Mouse (Mus musculus): Measurements from ENCODE around the gene Spsb4. TPM values are rescaled to one million over a fixed set of nuclear protein-coding genes. Genes with fewer than 3 reads are reported as not detected.

The Spsb4 gene
- total RNA-seq, 2 experiments from 2014 or later, result 20.2 to 20.6 TPM

- intact Hi-C loops (cut with DNase I), result no loop called here
- DNase-seq, result no peak
These were observed 36.8 kb downstream of the Spsb4 start for GRCm38 (mm10) chr9:96981836-96982235.

GRCm38 (mm10) chr9:96981121-96981520 is 37.5 kb downstream of the Spsb4 start:
- intact Hi-C loops (cut with DNase I), result no loop called here
- no peak for DNase-seq

- peak; percentile 64 for DNase-seq
- intact Hi-C loops (cut with DNase I), result no loop called here
These were observed 38.3 kb downstream of the Spsb4 start for GRCm38 (mm10) chr9:96980037-96980997.

GRCm38 (mm10) chr9:96979417-96980030 is 39.1 kb downstream of the Spsb4 start:
- intact Hi-C loops (cut with DNase I), result no loop called here
- no peak for DNase-seq

- intact Hi-C loops (cut with DNase I), result no loop called here
- no peak for DNase-seq
These were observed 40.4 kb downstream of the Spsb4 start for GRCm38 (mm10) chr9:96978147-96978782.

GRCm38 (mm10) chr9:96977287-96978145 is 41.1 kb downstream of the Spsb4 start:
- intact Hi-C loops (cut with DNase I), result no loop called here

GRCm38 (mm10) chr9:96973091-96973490 is 45.6 kb downstream of the Spsb4 start:
- intact Hi-C loops (cut with DNase I), result no loop called here
- DNase-seq, result peak; percentile 67

More at GRCm38 (mm10) chr9:96977287-96978145, 41.1 kb downstream of the Spsb4 start:
- peak; percentile 59 for DNase-seq

GRCm38 (mm10) chr9:96971625-96972404 is 46.8 kb downstream of the Spsb4 start:
- DNase-seq, result peak; percentile 76
- intact Hi-C loops (cut with DNase I), result no loop called here

GRCm38 (mm10) chr9:96967516-96967915 is 51.1 kb downstream of the Spsb4 start:
- intact Hi-C loops (cut with DNase I), result no loop called here

GRCm38 (mm10) chr9:96966465-96966864 is 52.2 kb downstream of the Spsb4 start:
- intact Hi-C loops (cut with DNase I), result no loop called here
- DNase-seq, result no peak

More at GRCm38 (mm10) chr9:96967516-96967915, 51.1 kb downstream of the Spsb4 start:
- no peak for DNase-seq

- intact Hi-C loops (cut with DNase I), result loop anchor here (5.0 kb wide), 2 partner anchors 54 to 104 kb away; partner anchors contain the start of gene Spsb4
- peak; percentile 70 for DNase-seq
These were observed 55.0 kb downstream of the Spsb4 start for GRCm38 (mm10) chr9:96963443-96964215.

- no peak for DNase-seq
- intact Hi-C loops (cut with DNase I), result loop anchor here (5.0 kb wide), 2 partner anchors 55 to 105 kb away; partner anchors contain the start of gene Spsb4
These were observed 55.9 kb downstream of the Spsb4 start for GRCm38 (mm10) chr9:96962714-96963113.

- no peak for DNase-seq
- intact Hi-C loops (cut with DNase I), result loop anchor here (2.0 to 5.0 kb wide), 3 partner anchors 41 to 105 kb away; partner anchors contain the start of gene Spsb4
These were observed 56.5 kb downstream of the Spsb4 start for GRCm38 (mm10) chr9:96961986-96962701.

- peak; percentile 60 for DNase-seq
These were observed 57.6 kb downstream of the Spsb4 start for GRCm38 (mm10) chr9:96961006-96961405.

GRCm38 (mm10) chr9:96960241-96960640 is 58.4 kb downstream of the Spsb4 start:
- DNase-seq, result no peak
- intact Hi-C loops (cut with DNase I), result loop anchor here (2.0 to 5.0 kb wide), 3 partner anchors 43 to 107 kb away; partner anchors contain the start of gene Spsb4

More at GRCm38 (mm10) chr9:96961006-96961405, 57.6 kb downstream of the Spsb4 start:
- intact Hi-C loops (cut with DNase I), result loop anchor here (2.0 to 5.0 kb wide), 3 partner anchors 42 to 106 kb away; partner anchors contain the start of gene Spsb4

- no peak for DNase-seq
- intact Hi-C loops (cut with DNase I), result no loop called here
These were observed 59.2 kb downstream of the Spsb4 start for GRCm38 (mm10) chr9:96959469-96959868.

GRCm38 (mm10) chr9:96958009-96958615 is 60.5 kb downstream of the Spsb4 start:
- intact Hi-C loops (cut with DNase I), result no loop called here

More at GRCm38 (mm10) chr9:96958009-96958615, 60.5 kb downstream of the Spsb4 start:
- DNase-seq, result no peak
